Mouse (Mus musculus) liver, adult 2 months (tissue): ENCODE measurements around the gene C730034F03Rik.

Experiments
- CTCF ChIP-seq: fragments of 200-500 bp; IDR thresholded peaks from 2 replicates; pipeline ENCODE4 v1.5.1; 2011; ENCODE audit warnings: low read depth, low read length, control low read depth
- POLR2A ChIP-seq: fragments of 200-500 bp; IDR thresholded peaks from 2 replicates; pipeline ENCODE4 v1.6.1; 2011; ENCODE audit warnings: low read length, control low read depth; ENCODE audit not compliant: insufficient read depth; ENCODE audit errors: extremely low read depth

DNA sequence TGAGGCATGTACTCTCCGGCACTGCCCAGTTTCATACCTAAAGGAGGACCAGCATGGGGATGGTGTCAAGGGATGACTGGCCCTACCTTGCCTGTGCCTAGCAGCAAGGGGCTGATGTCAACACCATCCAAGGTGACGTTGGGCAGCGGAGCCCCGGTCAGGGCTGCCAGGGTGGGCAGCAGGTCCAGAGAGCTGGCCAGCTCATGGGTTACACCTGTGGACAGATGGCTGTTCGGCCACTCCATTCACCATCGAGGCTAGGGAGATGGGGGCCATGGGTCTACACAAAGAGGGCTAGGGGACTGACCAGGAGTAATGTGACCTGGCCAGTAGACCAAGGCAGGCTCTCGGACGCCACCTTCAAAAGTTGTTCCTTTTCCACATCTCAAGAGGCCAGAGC, 44.5 kb downstream of the C730034F03Rik start:
- TF ChIP-seq CTCF, result no peak
- TF ChIP-seq POLR2A, result no peak
